Mouse (Mus musculus): ENCODE results near the gene Bst1.

DNA sequence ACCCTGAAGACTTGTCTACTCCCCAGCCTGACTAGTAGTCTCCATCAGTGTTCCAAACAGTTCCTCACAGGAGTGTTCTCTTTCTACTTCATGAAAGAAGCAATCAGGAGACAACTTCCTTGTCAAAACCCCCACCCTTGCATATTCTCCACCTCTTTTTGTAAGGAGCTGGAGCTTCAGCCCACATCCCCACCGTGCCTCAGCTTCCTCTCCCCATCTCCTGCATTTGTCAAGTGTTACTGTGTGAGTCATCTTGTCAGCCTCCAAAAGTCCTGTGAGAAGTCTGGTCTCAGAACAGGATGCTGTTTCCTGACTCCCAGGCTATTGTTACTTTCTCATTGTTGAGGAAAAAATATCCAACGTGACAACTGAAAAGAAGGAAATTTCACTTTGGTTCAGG lies 46.6 kb downstream of the Bst1 start:
- no peak for TF ChIP-seq GATA1 (IDR thresholded peaks at IDR 0.05; ENCODE audit: low read length)
- TF ChIP-seq TAL1 (IDR thresholded peaks at IDR 0.05; ENCODE audit: low read length), result no peak
